Mouse (Mus musculus) brain, embryonic 14.5 days (tissue): ENCODE measurements around the gene Aldh1a3. TPM values are rescaled to one million over a fixed set of nuclear protein-coding genes. Genes with fewer than 3 reads are reported as not detected.

Experiments used
- DNase-seq: peaks from one replicate; pipeline ENCODE4 v3.0.0-alpha.2; 2011; ENCODE audit warnings: low read depth
- CTCF ChIP-seq: fragments of 200-500 bp; IDR thresholded peaks from 2 replicates; pipeline ENCODE4 v1.5.1; 2012; ENCODE audit warnings: inconsistent platforms, mild to moderate bottlenecking, moderate library complexity, borderline replicate concordance; ENCODE audit not compliant: insufficient read depth, insufficient read length; ENCODE audit errors: extremely low read depth
- POLR2A ChIP-seq: fragments of 200-500 bp; IDR thresholded peaks from 2 replicates; pipeline ENCODE4 v1.6.1; 2012; ENCODE audit warnings: mild to moderate bottlenecking, inconsistent platforms, borderline replicate concordance; ENCODE audit not compliant: poor library complexity, insufficient read depth, insufficient read length, severe bottlenecking; ENCODE audit errors: extremely low read depth
- polyA plus RNA-seq: library from polyadenylated mRNA; depleted of rRNA; stranded (reverse); fragments of >200 nt; gene quantifications from 2 replicates; pipeline ENCODE4 v1.2.3, GENCODE M21; 2012; rRNA removed

Gene Aldh1a3
- polyA plus RNA-seq, result 1.6 and 2.2 TPM in 2 replicates

GRCm38 (mm10) chr7:66427437-66428161 lies at the start of gene Aldh1a3:
Aldh1a3 (minus strand) TSS chr7:66427517.
- DNase-seq, result peak; percentile 60

GRCm38 (mm10) chr7:66476289-66476688 lies 49.0 kb upstream of the Aldh1a3 start:
- no peak for TF ChIP-seq CTCF
- no peak for TF ChIP-seq POLR2A
- no peak for DNase-seq

More at GRCm38 (mm10) chr7:66427437-66428161, at the start of gene Aldh1a3:
- no peak for TF ChIP-seq POLR2A
- TF ChIP-seq CTCF, result no peak

- DNase-seq, result no peak
- TF ChIP-seq CTCF (no peak), POLR2A (no peak)
Observed at GRCm38 (mm10) chr7:66471641-66472216, 44.4 kb upstream of the Aldh1a3 start.

GRCm38 (mm10) chr7:66466641-66467040 lies 39.3 kb upstream of the Aldh1a3 start:
- no peak for TF ChIP-seq CTCF
- no peak for TF ChIP-seq POLR2A
- no peak for DNase-seq

- no peak for DNase-seq
- TF ChIP-seq POLR2A (no peak), CTCF (no peak)
Observed at GRCm38 (mm10) chr7:66465241-66465640, 37.9 kb upstream of the Aldh1a3 start.

GRCm38 (mm10) chr7:66463081-66463480 lies 35.8 kb upstream of the Aldh1a3 start:
- TF ChIP-seq POLR2A (no peak), CTCF (no peak)
- DNase-seq, result no peak

- TF ChIP-seq CTCF, result no peak
- no peak for TF ChIP-seq POLR2A
- no peak for DNase-seq
Observed at GRCm38 (mm10) chr7:66451622-66452295, 24.4 kb upstream of the Aldh1a3 start.

GRCm38 (mm10) chr7:66449971-66450752 lies 22.8 kb upstream of the Aldh1a3 start:
- TF ChIP-seq POLR2A (no peak), CTCF (no peak)
- DNase-seq, result peak; percentile 84

- no peak for TF ChIP-seq POLR2A
- no peak for TF ChIP-seq CTCF
- no peak for DNase-seq
Observed at GRCm38 (mm10) chr7:66448786-66449540, 21.6 kb upstream of the Aldh1a3 start.

- TF ChIP-seq CTCF, result no peak
- TF ChIP-seq POLR2A, result no peak
- no peak for DNase-seq
Observed at GRCm38 (mm10) chr7:66448304-66448703, 21.0 kb upstream of the Aldh1a3 start.

- DNase-seq, result no peak
- TF ChIP-seq POLR2A (no peak), CTCF (no peak)
Observed at GRCm38 (mm10) chr7:66446860-66447259, 19.5 kb upstream of the Aldh1a3 start.

- TF ChIP-seq POLR2A (no peak), CTCF (no peak)
- no peak for DNase-seq
Observed at GRCm38 (mm10) chr7:66445117-66445905, 18.0 kb upstream of the Aldh1a3 start.

GRCm38 (mm10) chr7:66444706-66445105 lies 17.4 kb upstream of the Aldh1a3 start:
- TF ChIP-seq POLR2A (no peak), CTCF (no peak)
- DNase-seq, result no peak
